Mouse (Mus musculus): ENCODE data around the gene Coro6.

Coro6 gene

GRCm38 (mm10) chr11:77464684-77465083, 2.5 kb downstream of the Coro6 start:
- no peak for DNase-seq (ENCODE audit: low read depth, low spot score)

DNA sequence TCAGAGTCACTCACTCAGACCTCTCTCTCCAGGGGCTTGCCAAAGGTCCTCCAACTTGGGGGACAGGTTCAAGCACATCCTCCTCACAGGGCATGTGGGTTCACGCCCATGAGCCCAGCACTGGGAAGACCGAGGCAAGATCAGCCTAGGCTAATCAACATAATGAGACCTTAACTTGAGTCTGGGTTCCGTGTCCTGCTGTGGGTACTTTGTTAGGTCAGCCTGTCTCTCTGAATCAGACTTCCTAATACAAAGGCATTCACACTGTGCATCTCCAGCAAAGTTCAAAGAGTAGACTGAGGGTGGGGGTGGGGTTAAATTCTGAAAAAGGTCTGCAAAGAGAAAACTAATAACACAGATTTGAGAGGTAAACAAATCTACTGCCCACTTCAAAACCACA, 2.9 kb downstream of the Coro6 start:
- no peak for DNase-seq (ENCODE audit: low read depth, low spot score)

- DNase-seq (ENCODE audit: low read depth, low spot score), result no peak
These were observed 4.3 kb downstream of the Coro6 start for GRCm38 (mm10) chr11:77466544-77466943.

GRCm38 (mm10) chr11:77467157-77467556, 4.9 kb downstream of the Coro6 start:
- DNase-seq (ENCODE audit: low read depth, low spot score), result peak; percentile 86

GRCm38 (mm10) chr11:77467784-77468183, 5.6 kb downstream of the Coro6 start:
- DNase-seq (ENCODE audit: low read depth, low spot score), result peak; percentile 90

DNA sequence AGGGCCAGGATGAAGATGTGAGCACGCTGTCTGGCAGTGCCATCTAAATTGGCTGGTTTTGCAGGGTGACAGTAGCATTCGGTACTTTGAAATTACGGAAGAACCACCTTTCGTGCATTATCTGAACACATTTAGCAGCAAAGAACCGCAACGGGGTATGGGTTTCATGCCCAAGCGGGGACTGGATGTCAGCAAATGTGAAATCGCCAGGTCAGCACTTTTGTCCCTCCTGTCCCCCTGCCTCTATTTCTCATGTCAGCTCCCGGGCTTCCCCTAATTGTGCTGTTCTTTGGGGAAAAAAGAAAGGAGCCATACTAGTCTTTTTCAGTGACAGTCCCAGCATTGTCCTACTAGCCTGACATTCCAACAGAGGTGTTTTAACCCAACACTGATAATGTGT, 6.2 kb downstream of the Coro6 start:
- DNase-seq (ENCODE audit: low read depth, low spot score), result no peak

DNA sequence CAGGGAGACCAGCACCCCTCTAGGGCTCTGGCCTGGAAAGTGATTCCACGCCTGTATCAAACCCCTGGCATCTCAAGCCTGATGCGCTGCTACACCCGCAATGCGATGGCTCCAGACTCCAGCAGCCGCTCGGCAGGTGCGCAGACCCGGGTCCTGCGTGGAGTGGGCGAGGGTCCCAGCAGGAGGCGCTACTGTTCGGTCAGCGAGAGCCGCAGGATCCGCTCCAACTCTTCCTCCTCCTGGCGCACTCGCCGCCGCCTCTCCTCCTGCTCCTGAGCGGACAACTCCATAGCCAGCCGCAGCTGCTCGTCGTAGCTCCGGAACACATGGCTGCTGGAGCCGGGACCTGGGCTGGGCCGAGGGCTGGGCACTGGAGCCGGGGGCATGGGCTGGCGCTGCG, 9.2 kb downstream of the Coro6 start:
- DNase-seq (ENCODE audit: low read depth, low spot score), result no peak

DNA sequence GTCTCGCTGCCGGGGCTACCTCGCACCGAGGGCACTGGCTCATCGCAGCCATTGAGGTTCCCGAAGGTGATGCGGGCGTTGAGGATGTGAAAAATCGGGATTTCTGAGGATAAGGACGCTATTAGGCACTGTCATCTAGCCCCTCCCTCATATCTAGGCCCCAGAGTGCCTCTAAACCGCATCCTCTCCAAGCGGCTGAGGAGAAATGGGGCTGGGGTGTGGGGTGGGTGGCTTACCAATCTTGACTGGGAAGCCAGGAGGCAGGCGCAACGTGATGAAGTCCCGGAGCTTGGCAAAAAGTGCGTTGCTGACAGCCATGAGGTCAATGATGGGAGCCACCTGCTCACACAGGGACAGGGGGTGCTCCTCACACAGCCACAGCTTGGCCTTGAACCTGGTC, 10.6 kb downstream of the Coro6 start:
- no peak for DNase-seq (ENCODE audit: low read depth, low spot score)

DNA sequence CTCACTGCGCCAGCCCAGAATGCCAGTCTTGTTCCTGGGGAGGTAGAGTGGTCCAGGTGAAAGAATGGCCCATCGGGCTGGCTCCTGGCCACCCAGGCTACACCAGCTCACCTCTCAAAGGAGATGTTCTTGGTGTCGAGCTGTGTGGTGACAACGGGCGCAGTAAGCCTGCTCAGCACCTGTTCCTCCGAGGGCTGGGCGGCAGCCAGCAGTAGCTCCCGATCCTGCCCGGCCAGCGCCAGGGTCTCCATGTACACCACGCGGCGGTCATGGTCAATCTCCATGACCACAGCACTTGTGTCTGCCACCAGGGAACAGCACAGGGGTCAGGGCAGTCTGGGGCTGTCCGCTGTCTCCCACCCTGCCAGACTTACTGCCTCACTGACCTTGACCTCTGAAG, 14.0 kb downstream of the Coro6 start:
- no peak for DNase-seq (ENCODE audit: low read depth, low spot score)

DNA sequence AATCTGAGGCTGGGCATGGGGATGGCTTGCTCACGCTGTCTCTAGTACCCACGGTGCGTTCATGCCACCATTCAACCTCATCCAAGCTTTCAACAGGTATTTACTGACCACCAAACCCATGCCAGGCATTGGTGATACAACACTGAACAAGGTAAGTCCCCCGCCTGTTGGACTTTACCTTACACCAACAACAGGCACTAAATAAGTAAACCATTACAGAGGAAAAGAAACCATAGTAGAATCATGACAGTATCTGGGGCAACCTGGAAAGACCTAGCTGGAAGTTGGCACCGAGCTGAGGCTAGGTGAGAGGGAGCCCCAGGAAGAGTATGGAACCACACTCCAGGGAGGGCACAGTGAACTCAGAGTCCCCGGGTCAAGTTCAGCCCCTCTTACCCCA, 14.7 kb downstream of the Coro6 start:
- no peak for DNase-seq (ENCODE audit: low read depth, low spot score)

GRCm38 (mm10) chr11:77483043-77483442, 20.8 kb downstream of the Coro6 start:
- no peak for DNase-seq (ENCODE audit: low read depth, low spot score)

DNA sequence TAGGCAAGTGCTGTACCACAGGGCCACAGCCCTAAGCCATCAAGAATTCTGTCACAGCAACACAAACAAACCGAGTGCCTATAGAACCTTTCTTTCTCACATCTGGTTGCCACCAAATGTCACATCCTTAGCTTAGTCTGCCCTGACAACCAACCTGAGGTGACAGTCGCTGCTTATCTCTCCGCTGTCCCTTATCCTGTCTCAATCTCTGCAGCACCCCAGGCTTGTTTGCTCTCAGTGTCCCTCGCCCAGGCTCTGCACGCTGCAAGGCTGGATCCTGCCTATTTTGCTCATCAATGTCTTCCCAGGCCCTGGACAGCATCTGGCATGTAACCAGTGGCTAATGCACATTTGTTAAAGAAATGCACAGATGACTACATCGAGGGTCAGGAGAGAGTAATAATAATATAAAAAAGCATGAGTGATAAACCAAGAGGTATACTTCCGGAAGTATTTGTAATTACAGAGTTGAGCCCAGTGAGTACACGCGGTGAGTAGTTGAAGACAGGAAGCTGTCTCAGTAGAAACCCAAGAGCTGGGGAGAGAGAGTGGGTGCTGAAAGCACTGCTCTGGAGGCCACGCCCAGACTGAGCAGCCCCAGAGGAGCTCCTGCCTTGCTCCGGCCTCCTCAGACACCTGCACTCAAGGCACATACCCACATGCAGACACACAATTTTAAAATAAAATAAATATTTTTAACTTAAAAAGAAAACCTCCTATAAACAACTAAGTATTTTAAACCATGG, 21.5 kb downstream of the Coro6 start:
- DNase-seq (ENCODE audit: low read depth, low spot score), result peak; percentile 73

DNA sequence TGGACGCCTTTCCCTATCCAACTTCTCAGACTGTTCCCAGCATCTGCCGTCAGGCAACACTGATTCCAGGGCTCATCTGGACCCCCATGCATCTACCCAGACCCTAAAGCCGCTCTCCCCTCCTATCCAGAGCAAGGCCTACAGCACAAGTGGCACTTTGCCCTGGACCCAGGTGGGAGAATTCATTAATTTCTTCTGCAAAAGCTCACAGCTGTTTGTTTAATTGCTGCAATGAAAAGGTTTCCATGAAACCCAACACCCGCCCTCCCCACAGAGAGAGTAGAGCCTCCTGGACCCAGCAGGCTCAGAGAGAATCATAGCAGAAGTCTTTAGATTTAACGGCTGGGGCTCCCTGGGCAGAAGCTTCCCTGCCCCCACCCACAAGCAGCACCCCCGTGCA, 23.0 kb downstream of the Coro6 start:
- DNase-seq (ENCODE audit: low read depth, low spot score), result no peak

DNA sequence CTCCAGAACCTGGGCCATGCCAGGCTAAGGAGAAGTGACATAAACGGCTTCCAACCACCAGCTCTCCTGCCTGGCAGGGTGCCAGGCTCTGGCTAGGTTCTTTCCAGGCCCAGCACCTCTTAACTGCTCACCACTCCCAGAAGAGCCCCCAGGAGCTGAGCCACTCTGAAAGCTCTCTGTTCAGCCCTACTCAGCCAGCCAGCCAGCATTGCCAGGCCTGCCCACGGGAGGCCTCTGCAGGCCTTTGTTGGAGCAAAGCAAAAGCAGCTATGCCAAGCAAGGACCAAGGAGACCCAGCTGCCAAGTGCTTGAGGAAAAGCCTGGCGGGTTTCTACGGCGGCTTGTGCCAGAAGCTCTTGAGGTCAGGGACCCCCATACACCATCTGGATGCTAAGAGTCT, 24.6 kb downstream of the Coro6 start:
- DNase-seq (ENCODE audit: low read depth, low spot score), result no peak

GRCm38 (mm10) chr11:77488771-77489581, 26.8 kb downstream of the Coro6 start:
- DNase-seq (ENCODE audit: low read depth, low spot score), result no peak

DNA sequence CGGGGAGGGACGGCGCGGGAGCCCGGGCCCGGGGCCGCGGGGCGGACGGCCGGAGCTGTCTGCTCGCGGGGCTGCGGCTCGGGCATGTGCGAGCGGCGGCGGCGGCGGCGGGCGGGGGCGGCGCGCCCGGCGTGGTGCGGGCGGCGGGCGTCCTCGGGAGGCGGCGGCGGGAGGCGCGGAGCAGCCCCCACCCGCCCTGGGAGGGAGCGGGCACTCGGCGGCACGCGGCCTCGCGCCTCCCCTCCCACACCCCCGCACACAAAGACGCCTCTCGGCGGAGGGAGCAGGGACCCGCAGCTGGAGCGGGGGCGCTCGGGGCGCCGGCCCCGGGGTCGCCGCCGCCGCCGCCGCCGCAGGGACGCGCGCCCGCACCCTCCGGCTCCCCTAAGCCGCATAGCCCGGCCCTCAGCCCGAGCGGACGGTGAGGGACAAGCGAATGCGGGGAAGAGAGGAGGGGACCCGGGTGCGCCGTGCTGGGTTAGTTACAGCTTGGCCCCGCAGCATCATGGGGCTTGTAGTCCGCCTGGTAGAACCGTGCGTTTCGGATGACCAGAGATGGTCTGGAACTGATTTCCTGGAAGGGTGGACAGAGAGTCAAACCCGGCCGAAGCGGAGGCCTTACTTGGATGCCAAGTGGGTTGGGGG, 27.5 kb downstream of the Coro6 start, which contains the start of gene Ankrd13b:
Ankrd13b (minus strand) TSS at position 88 of the 645 bp plus-strand sequence.
- peak; percentile 71 for DNase-seq (ENCODE audit: low read depth, low spot score)

- no peak for DNase-seq (ENCODE audit: low read depth, low spot score)
These were observed 28.2 kb downstream of the Coro6 start for GRCm38 (mm10) chr11:77490451-77490850.

DNA sequence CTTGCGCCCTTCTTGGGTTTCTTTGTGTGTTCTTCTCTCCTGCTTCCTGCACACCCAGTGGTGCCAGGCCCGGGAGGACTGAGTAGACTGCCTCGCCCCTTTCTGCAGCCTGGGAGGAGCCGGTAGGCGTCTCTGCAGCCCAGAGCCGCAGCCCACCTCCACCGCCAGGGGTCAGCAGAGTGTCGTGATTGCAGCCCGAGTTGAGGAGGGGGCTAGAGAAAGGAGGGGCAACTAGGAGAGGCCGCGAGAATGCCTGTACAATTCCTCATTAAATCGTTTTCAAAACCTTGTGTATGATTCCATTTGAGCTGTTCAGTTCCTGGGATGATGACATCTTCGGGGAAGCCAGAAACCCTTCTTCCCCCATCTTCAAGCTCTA, 28.9 kb downstream of the Coro6 start:
- DNase-seq (ENCODE audit: low read depth, low spot score), result peak; percentile 91

GRCm38 (mm10) chr11:77491502-77492291, 29.5 kb downstream of the Coro6 start:
- peak; percentile 68 for DNase-seq (ENCODE audit: low read depth, low spot score)

- peak; percentile 83 for DNase-seq (ENCODE audit: low read depth, low spot score)
These were observed 30.2 kb downstream of the Coro6 start for GRCm38 (mm10) chr11:77492311-77492871.

DNA sequence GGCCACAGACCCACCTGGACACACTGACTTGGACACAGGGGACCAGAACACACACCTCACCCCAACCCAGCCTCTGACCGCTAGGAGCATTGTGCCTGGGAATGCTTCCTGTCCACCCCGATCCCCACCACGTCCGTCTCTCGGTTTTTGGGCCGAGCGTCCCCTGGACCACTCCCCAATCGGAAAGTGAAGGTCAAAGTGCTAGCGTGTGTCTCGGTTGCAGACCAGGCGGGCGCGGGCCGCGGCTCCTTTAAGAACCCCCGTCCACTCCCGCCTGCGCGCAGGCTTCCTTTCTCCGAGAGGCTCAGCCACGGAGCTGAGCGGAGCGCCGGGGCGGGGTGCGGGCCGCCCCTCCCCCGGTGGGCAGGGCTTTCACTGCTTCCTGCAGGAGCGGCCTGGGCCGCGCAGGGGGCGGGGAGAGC, 30.7 kb downstream of the Coro6 start:
- DNase-seq (ENCODE audit: low read depth, low spot score), result peak; percentile 95
